8 mouse cellular contexts compared by ENCODE assay signal in genomic region chr17:17392863-17393262, GRCm38 (mm10). TPM values are rescaled to one million over a fixed set of nuclear protein-coding genes. Genes with fewer than 3 reads are reported as not detected.
A peak's percentile ranks its signal among the peaks of the same experiment; 100 is the strongest.
DNase-seq lines count a peak whose midpoint lies in the region; ATAC-seq and TF ChIP-seq lines count a peak whose summit lies in the region.

No protein-coding gene starts in this region.

- H3K9ac ChIP-seq in heart, postnatal 0 days (replicated peaks; ENCODE audit: low read depth, low read length) = no peak overlapping the region
- H3K9ac ChIP-seq in heart, embryonic 11.5 days (ENCODE audit: low read depth, low read length) = no peak overlapping the region
- H3K9ac ChIP-seq in forebrain, embryonic 15.5 days (replicated peaks) = no peak overlapping the region
- H3K9ac ChIP-seq in liver, embryonic 16.5 days (ENCODE audit: low read depth, low read length) = no peak overlapping the region

- H3K4me1 ChIP-seq in heart, postnatal 0 days (ENCODE audit: control insufficient read depth, insufficient read depth) = no peaks in the 10 kb centered on the region
- H3K4me1 ChIP-seq in heart, embryonic 11.5 days (ENCODE audit: control insufficient read depth, insufficient read depth, low read length) = no peaks in the 10 kb centered on the region
- H3K4me1 ChIP-seq in E14TG2a.4 (replicated peaks; ENCODE audit: low read depth, low read length) = peaks cover 33% of the 10 kb centered on the region
- H3K4me1 ChIP-seq in forebrain, embryonic 15.5 days = peaks cover 15% of the 10 kb centered on the region
- H3K4me1 ChIP-seq in liver, embryonic 16.5 days (ENCODE audit: control insufficient read depth, low read depth, low read length) = no peaks in the 10 kb centered on the region

- H3K36me3 ChIP-seq in heart, postnatal 0 days (replicated peaks; ENCODE audit: control insufficient read depth, insufficient read depth, low read length) = peaks cover 42% of the 10 kb centered on the region
- H3K36me3 ChIP-seq in heart, embryonic 11.5 days (ENCODE audit: control insufficient read depth, insufficient read depth, low read length) = peaks cover 11% of the 10 kb centered on the region
- peaks cover 68% of the 10 kb centered on the region for H3K36me3 ChIP-seq in E14TG2a.4 (ENCODE audit: insufficient read depth, low read length)
- H3K36me3 ChIP-seq in forebrain, embryonic 15.5 days = peaks cover 25% of the 10 kb centered on the region
- peaks cover 6% of the 10 kb centered on the region; the same call in 1 of the 2 replicates for H3K36me3 ChIP-seq in liver, embryonic 16.5 days (ENCODE audit: control insufficient read depth, insufficient read depth)

- no peak for DNase-seq in heart, postnatal 0 days (ENCODE audit: low spot score)
- DNase-seq in testis, postnatal 14 days (ENCODE audit: low spot score) = no peak
- DNase-seq in right cerebral cortex, postnatal 25 days = no peak
- no peak for DNase-seq in gastrocnemius, adult 8-10 months (ENCODE audit: low spot score in 2 of 2)

- ATAC-seq in heart, postnatal 0 days (ENCODE audit: insufficient read depth, low read depth) = no peak
- no peak for ATAC-seq in heart, embryonic 11.5 days (replicated peaks; ENCODE audit: insufficient number of reproducible peaks, low FRiP score, low TSS enrichment)
- peak; percentile 60 for ATAC-seq in forebrain, embryonic 15.5 days (replicated peaks)
- peak; percentile 71 for ATAC-seq in liver, embryonic 16.5 days (ENCODE audit: low read depth)

- 65% methylated on average over 7 of the region's 7 CpGs for WGBS in heart, postnatal 0 days
- WGBS in heart, embryonic 11.5 days (ENCODE audit: insufficient replicate concordance) = 63% methylated on average over 7 of the region's 7 CpGs
- 65% methylated on average over 7 of the region's 7 CpGs for WGBS in forebrain, embryonic 15.5 days
- WGBS in liver, embryonic 16.5 days (ENCODE audit: insufficient replicate concordance) = 64% methylated on average over 7 of the region's 7 CpGs

- H3K4me3 ChIP-seq in heart, postnatal 0 days (ENCODE audit: low read depth, low read length) = no peak overlapping the region
- H3K4me3 ChIP-seq in heart, embryonic 11.5 days (ENCODE audit: low read depth, low read length) = no peak overlapping the region
- H3K4me3 ChIP-seq in E14TG2a.4 (replicated peaks; ENCODE audit: low read length) = no peak overlapping the region
- no peak overlapping the region for H3K4me3 ChIP-seq in forebrain, embryonic 15.5 days
- H3K4me3 ChIP-seq in liver, embryonic 16.5 days (ENCODE audit: low read depth, low read length) = no peak overlapping the region

- no peak for TF ChIP-seq EP300 in heart, postnatal 0 days (IDR thresholded peaks at IDR 0.05; ENCODE audit: low read depth)

- H3K9me3 ChIP-seq in heart, postnatal 0 days (replicated peaks; ENCODE audit: control insufficient read depth, low read length) = no peaks in the 10 kb centered on the region
- no peaks in the 10 kb centered on the region for H3K9me3 ChIP-seq in heart, embryonic 11.5 days (replicated peaks; ENCODE audit: control insufficient read depth, low read length)
- H3K9me3 ChIP-seq in E14TG2a.4 (ENCODE audit: low read length) = no peaks in the 10 kb centered on the region
- H3K9me3 ChIP-seq in forebrain, embryonic 15.5 days = no peaks in the 10 kb centered on the region
- no peaks in the 10 kb centered on the region for H3K9me3 ChIP-seq in liver, embryonic 16.5 days (replicated peaks; ENCODE audit: control insufficient read depth, low read length)

- H3K27me3 ChIP-seq in heart, postnatal 0 days (ENCODE audit: control insufficient read depth, insufficient read depth, low read length) = no peaks in the 10 kb centered on the region
- no peaks in the 10 kb centered on the region for H3K27me3 ChIP-seq in heart, embryonic 11.5 days (ENCODE audit: control insufficient read depth, insufficient read depth, low read length)
- H3K27me3 ChIP-seq in E14TG2a.4 (ENCODE audit: insufficient read depth, low read length) = no peaks in the 10 kb centered on the region
- no peaks in the 10 kb centered on the region for H3K27me3 ChIP-seq in forebrain, embryonic 15.5 days
- H3K27me3 ChIP-seq in liver, embryonic 16.5 days (ENCODE audit: control insufficient read depth, insufficient read depth, low read depth, low read length) = no peaks in the 10 kb centered on the region

- no peak overlapping the region for H3K4me2 ChIP-seq in heart, postnatal 0 days (ENCODE audit: low read depth, low read length)
- H3K4me2 ChIP-seq in heart, embryonic 11.5 days = no peak overlapping the region
- H3K4me2 ChIP-seq in forebrain, embryonic 15.5 days (replicated peaks) = no peak overlapping the region; the same call in 1 of the 2 replicates
- H3K4me2 ChIP-seq in liver, embryonic 16.5 days (ENCODE audit: low read depth, low read length) = no peak overlapping the region

- H3K27ac ChIP-seq in heart, postnatal 0 days (ENCODE audit: low read depth) = no peak overlapping the region
- no peak overlapping the region for H3K27ac ChIP-seq in heart, embryonic 11.5 days (ENCODE audit: low read depth, low read length)
- H3K27ac ChIP-seq in forebrain, embryonic 15.5 days (replicated peaks) = peak overlapping the region; percentile 81
- no peak overlapping the region for H3K27ac ChIP-seq in liver, embryonic 16.5 days (ENCODE audit: low read length)

- peak; percentile 39 for TF ChIP-seq CTCF in heart, postnatal 0 days (IDR thresholded peaks at IDR 0.05; ENCODE audit: low read depth)
- TF ChIP-seq CTCF in E14TG2a.4 (conservative IDR thresholded peaks at IDR 0.05; ENCODE audit: low read length) = peak; percentile 50

RNA-seq across cellular contexts. Expression of gene Lix1, which starts 9.6 kb away (rescaled TPM):
- total RNA-seq in heart, postnatal 0 days (2014; rRNA removed; ENCODE audit: low replicate concordance) = 2.1 and 2.5 TPM in 2 replicates
- 6.9 and 8.3 TPM in 2 replicates for polyA plus RNA-seq in heart, postnatal 0 days (2015; fragmentation: Nextera tagmentation; extraction: Ambion mirVana)
- polyA plus RNA-seq in heart, embryonic 11.5 days (2014; fragmentation: Nextera tagmentation; extraction: Ambion mirVana) = 5.3 and 6.1 TPM in 2 replicates
- 34.1 and 39.5 TPM in 2 replicates for polyA plus RNA-seq in forebrain, embryonic 15.5 days (2015; fragmentation: Nextera tagmentation; extraction: Ambion mirVana)
- polyA plus RNA-seq in liver, embryonic 16.5 days (2015; fragmentation: Nextera tagmentation; extraction: Ambion mirVana) = 0.30 and 0.39 TPM in 2 replicates
- under 1 TPM; 0.21 to 0.63 (median 0.51) TPM for total RNA-seq in gastrocnemius, adult 8-10 months (2022)

RNA-seq across cellular contexts. Expression of gene Riok2, which starts 18.8 kb away (rescaled TPM):
- total RNA-seq in heart, postnatal 0 days (2014; rRNA removed; ENCODE audit: low replicate concordance) = 27.7 and 34.1 TPM in 2 replicates
- 21.2 and 21.4 TPM in 2 replicates for polyA plus RNA-seq in heart, postnatal 0 days (2015; fragmentation: Nextera tagmentation; extraction: Ambion mirVana)
- polyA plus RNA-seq in heart, embryonic 11.5 days (2014; fragmentation: Nextera tagmentation; extraction: Ambion mirVana) = 24.1 and 25.3 TPM in 2 replicates
- 27.0 and 29.4 TPM in 2 replicates for polyA plus RNA-seq in forebrain, embryonic 15.5 days (2015; fragmentation: Nextera tagmentation; extraction: Ambion mirVana)
- polyA plus RNA-seq in liver, embryonic 16.5 days (2015; fragmentation: Nextera tagmentation; extraction: Ambion mirVana) = 9.1 TPM in 2 replicates
- 10 to 100 TPM; 12.0 to 16.7 (median 14.0) TPM for total RNA-seq in gastrocnemius, adult 8-10 months (2022)

Comparison
In these comparisons a context has a peak if more than half of its experiments do, and no peak if none do; other contexts are left out.
1. ATAC-seq: peak in forebrain, embryonic 15.5 days (single experiment) and liver, embryonic 16.5 days (single experiment); none in heart, postnatal 0 days (single experiment) and heart, embryonic 11.5 days (single experiment).